Mouse (Mus musculus): Measurements from ENCODE around the gene Fam169a. TPM values are rescaled to one million over a fixed set of nuclear protein-coding genes. Genes with fewer than 3 reads are reported as not detected.

Fam169a gene
- polyA plus RNA-seq, 1 experiment from 2014 or later: 0.70 TPM

DNA sequence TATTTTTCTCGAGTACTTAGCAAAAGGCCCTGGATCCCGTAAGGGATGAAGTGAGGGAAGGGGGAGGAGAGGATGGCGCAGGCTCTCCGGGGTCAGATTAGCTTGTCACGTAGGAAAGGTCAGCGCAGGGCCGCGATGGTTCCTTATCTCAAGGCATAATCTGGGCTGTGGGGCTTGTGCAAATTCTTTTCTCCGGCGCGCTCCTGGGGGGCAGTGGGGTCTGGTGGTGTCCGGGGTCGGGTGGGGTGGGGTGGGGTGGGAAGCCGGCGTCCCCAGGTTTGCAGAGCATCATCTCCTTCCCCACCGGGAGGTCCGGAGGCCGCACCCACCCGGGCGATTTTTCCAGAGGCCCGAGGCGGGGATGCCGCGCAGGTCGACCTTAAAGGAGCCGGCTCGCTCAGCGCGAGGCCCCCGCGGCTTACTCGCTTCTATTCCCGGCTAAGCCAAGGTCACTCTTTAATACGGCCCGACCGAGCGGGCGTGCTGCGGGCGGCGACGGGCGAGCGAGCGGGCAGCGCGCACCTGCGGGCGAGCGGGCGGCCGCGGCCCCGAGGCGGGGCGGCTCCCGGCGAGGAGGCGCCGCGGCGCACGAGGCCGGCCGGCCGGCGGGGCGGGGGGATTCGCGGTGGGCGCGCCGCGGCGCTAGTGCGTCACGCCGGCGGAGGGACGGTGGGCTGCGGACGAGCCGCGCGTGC lies 4.0 kb downstream of the Fam169a start:
- Histone ChIP-seq H3K27me3 (ENCODE audit: control insufficient read depth, insufficient read depth, low read length) (0 out of 2 replicates have a peak, but pooled peaks cover 5% of the 10 kb centered on the region), H3K9me3 (ENCODE audit: control insufficient read depth, low read length) (no peaks in the 10 kb centered on the region), H3K9ac (ENCODE audit: low read length) (peak overlapping the region; percentile 59), H3K4me2 (replicated peaks; ENCODE audit: low read depth) (peak overlapping the region; percentile 99), H3K27ac (replicated peaks) (no peak overlapping the region), H3K36me3 (ENCODE audit: control insufficient read depth, insufficient read depth, low read length) (no peaks in the 10 kb centered on the region), H3K4me1 (replicated peaks; ENCODE audit: control insufficient read depth, insufficient read depth) (no peaks in the 10 kb centered on the region), H3K4me3 (ENCODE audit: low read depth, low read length) (peak overlapping the region; percentile 71)
- DNase-seq (ENCODE audit: low spot score): peak; percentile 26
- WGBS: 2% methylated on average over 66 of the region's 85 CpGs
- ATAC-seq (ENCODE audit: low FRiP score, low TSS enrichment): peak; percentile 35
- no peak for TF ChIP-seq EP300 (optimal IDR thresholded peaks at IDR 0.05)
- TF ChIP-seq CTCF (IDR thresholded peaks at IDR 0.05; ENCODE audit: low read depth): no peak

DNA sequence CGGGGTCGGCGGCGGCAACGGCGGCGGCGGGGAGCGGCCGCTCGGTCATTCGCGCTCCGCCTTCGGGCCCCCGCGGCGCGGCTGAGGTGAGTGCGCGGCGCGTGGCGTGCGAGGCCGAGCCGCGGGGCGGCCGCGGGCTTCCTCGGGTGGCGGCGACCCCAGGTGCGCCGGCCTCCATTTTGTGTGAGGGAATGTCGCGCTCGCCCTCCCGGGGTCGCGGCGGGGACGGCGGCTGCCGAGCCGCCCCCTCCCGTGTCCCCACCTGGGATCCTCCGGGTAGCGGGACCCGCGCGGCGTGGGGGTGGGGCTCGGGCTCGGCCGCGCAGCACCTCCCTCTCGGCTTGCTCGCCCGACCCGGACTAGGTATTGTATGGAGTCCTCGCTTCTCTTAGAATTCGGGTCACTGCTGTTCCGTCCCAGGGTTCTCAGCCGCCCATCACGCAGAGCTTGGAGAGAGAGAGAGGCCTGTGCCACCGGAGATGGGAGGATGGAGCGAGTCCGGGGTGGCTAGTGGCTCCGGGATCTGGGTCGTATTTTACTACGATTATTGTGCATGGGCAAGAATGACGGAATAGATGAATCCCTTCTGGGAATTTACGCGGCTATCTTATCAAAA lies 4.6 kb downstream of the Fam169a start:
- no peaks in the 10 kb centered on the region for H3K4me1 ChIP-seq (replicated peaks; ENCODE audit: control insufficient read depth, insufficient read depth)
- H3K9me3 ChIP-seq (ENCODE audit: control insufficient read depth, low read length): no peaks in the 10 kb centered on the region
- DNase-seq (ENCODE audit: low spot score): peak; percentile 28
- H3K27ac ChIP-seq (replicated peaks): no peak overlapping the region; the same call in 1 of the 2 replicates
- TF ChIP-seq CTCF (IDR thresholded peaks at IDR 0.05; ENCODE audit: low read depth) (no peak), EP300 (optimal IDR thresholded peaks at IDR 0.05) (no peak)
- peak; percentile 71 for ATAC-seq (ENCODE audit: low FRiP score, low TSS enrichment)
- peak overlapping the region; percentile 99 for H3K4me2 ChIP-seq (replicated peaks; ENCODE audit: low read depth)
- H3K4me3 ChIP-seq (ENCODE audit: low read depth, low read length): peak overlapping the region; percentile 71
- WGBS: under 1% methylated on average over 45 of the region's 76 CpGs
- 0 out of 2 replicates have a peak, but pooled peaks cover 5% of the 10 kb centered on the region for H3K27me3 ChIP-seq (ENCODE audit: control insufficient read depth, insufficient read depth, low read length)
- H3K9ac ChIP-seq (ENCODE audit: low read length): peak overlapping the region; percentile 59
- H3K36me3 ChIP-seq (ENCODE audit: control insufficient read depth, insufficient read depth, low read length): no peaks in the 10 kb centered on the region

DNA sequence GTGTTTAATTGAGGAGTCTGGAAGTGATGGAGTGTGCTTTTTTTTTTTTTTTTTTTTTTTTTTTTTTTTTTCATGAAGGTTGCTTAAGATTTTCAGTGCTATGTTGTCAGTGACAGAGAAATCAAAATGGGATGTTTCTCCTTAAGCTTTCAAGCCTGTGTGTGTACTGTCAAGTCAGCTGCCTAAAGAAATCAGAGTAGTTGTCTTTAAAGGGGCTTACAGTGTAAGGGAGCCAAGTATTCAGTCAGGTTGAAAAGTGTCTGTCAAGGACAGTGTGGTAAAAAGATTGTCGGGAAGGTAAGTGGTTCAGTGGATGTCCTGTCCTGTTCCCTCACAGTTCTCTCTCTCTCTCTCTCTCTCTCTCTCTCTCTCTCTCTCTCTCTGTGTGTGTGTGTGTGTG lies 6.4 kb downstream of the Fam169a start:
- no peak for DNase-seq (ENCODE audit: low spot score)
- ATAC-seq (ENCODE audit: low FRiP score, low TSS enrichment): no peak
- Histone ChIP-seq H3K27ac (replicated peaks) (no peak overlapping the region), H3K36me3 (ENCODE audit: control insufficient read depth, insufficient read depth, low read length) (no peaks in the 10 kb centered on the region), H3K4me2 (replicated peaks; ENCODE audit: low read depth) (no peak overlapping the region), H3K9me3 (ENCODE audit: control insufficient read depth, low read length) (no peaks in the 10 kb centered on the region), H3K4me1 (replicated peaks; ENCODE audit: control insufficient read depth, insufficient read depth) (no peaks in the 10 kb centered on the region), H3K9ac (ENCODE audit: low read length) (no peak overlapping the region), H3K27me3 (ENCODE audit: control insufficient read depth, insufficient read depth, low read length) (0 out of 2 replicates have a peak, but pooled peaks cover 5% of the 10 kb centered on the region), H3K4me3 (ENCODE audit: low read depth, low read length) (no peak overlapping the region)
- TF ChIP-seq CTCF (IDR thresholded peaks at IDR 0.05; ENCODE audit: low read depth) (no peak), EP300 (optimal IDR thresholded peaks at IDR 0.05) (no peak)
- 55% methylated on average over 1 of the region's 1 CpGs for WGBS

DNA sequence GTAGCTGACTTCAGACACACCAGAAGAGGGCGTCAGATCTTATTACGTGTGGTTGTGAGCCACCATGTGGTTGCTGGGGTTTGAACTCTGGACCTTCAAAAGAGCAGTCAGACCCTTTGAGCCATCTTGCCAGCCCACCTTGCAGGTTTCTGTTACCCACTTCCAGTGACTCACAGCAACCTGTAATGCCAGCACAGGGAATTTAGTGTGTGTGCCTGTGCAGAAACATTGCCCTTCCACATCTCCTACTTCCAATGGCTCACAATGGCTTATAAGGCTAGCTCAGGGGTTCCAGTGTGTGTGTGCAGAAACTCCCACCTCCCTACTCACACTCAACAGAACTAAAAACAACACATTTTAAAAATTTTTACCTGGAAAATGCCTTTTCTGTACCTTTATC lies 10.5 kb downstream of the Fam169a start:
- H3K4me3 ChIP-seq (ENCODE audit: low read depth, low read length): no peak overlapping the region
- no peak for DNase-seq (ENCODE audit: low spot score)
- no peak overlapping the region for H3K4me2 ChIP-seq (replicated peaks; ENCODE audit: low read depth)
- no peaks in the 10 kb centered on the region for H3K9me3 ChIP-seq (ENCODE audit: control insufficient read depth, low read length)
- no peaks in the 10 kb centered on the region for H3K36me3 ChIP-seq (ENCODE audit: control insufficient read depth, insufficient read depth, low read length)
- TF ChIP-seq EP300 (optimal IDR thresholded peaks at IDR 0.05) (no peak), CTCF (IDR thresholded peaks at IDR 0.05; ENCODE audit: low read depth) (no peak)
- WGBS: 96% methylated on average over 2 of the region's 2 CpGs
- H3K9ac ChIP-seq (ENCODE audit: low read length): no peak overlapping the region
- H3K27me3 ChIP-seq (ENCODE audit: control insufficient read depth, insufficient read depth, low read length): no peaks in the 10 kb centered on the region
- H3K4me1 ChIP-seq (replicated peaks; ENCODE audit: control insufficient read depth, insufficient read depth): no peaks in the 10 kb centered on the region
- no peak for ATAC-seq (ENCODE audit: low FRiP score, low TSS enrichment)
- H3K27ac ChIP-seq (replicated peaks): no peak overlapping the region

DNA sequence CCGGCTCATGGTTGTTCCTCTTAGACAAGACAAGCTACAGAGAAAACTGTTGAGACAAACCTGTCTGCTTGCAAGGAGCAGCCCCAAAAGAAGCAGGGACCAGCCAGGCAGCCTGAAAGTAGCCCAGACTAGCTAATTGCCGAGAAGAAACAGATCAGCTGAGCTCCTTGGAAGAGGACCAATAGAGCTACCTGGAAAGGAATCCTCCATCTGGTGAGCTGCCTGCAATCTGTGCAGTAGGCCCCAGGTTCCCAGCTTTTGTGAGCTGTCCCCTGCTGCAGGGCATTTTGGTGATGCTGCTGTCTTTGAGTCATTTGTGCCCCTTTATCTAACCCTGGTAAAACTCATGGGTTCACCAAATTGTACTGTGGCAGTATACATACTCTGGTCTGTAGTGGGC lies 13.1 kb downstream of the Fam169a start:
- H3K9me3 ChIP-seq (ENCODE audit: control insufficient read depth, low read length): no peaks in the 10 kb centered on the region
- H3K4me3 ChIP-seq (ENCODE audit: low read depth, low read length): no peak overlapping the region
- DNase-seq (ENCODE audit: low spot score): no peak
- WGBS: 79% methylated on average over 2 of the region's 2 CpGs
- no peaks in the 10 kb centered on the region for H3K4me1 ChIP-seq (replicated peaks; ENCODE audit: control insufficient read depth, insufficient read depth)
- no peaks in the 10 kb centered on the region for H3K36me3 ChIP-seq (ENCODE audit: control insufficient read depth, insufficient read depth, low read length)
- no peak for ATAC-seq (ENCODE audit: low FRiP score, low TSS enrichment)
- TF ChIP-seq CTCF (IDR thresholded peaks at IDR 0.05; ENCODE audit: low read depth): no peak
- no peak for TF ChIP-seq EP300 (optimal IDR thresholded peaks at IDR 0.05)
- H3K4me2 ChIP-seq (replicated peaks; ENCODE audit: low read depth): no peak overlapping the region
- H3K27ac ChIP-seq (replicated peaks): no peak overlapping the region
- no peaks in the 10 kb centered on the region for H3K27me3 ChIP-seq (ENCODE audit: control insufficient read depth, insufficient read depth, low read length)
- H3K9ac ChIP-seq (ENCODE audit: low read length): no peak overlapping the region

DNA sequence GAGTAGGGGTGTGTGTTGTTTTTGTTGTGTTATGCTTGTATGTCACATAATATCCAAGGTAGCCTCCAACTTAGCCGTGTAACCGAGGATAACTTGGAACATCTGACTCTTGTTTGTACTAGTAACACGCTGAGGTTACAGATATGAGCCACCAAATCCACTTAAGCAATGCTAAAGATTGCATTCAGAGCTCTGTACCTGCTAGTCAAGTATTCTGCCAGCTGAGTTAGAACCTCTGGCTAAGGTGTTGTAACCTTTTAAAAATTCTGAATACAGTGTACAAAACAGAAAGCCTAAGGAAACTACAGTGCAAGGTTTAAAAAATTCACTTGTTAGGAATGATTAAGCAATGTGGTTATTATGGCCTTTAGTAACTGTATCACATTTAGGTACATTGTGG lies 13.5 kb downstream of the Fam169a start:
- TF ChIP-seq CTCF (IDR thresholded peaks at IDR 0.05; ENCODE audit: low read depth): no peak
- TF ChIP-seq EP300 (optimal IDR thresholded peaks at IDR 0.05): no peak
- Histone ChIP-seq H3K9ac (ENCODE audit: low read length) (no peak overlapping the region), H3K4me3 (ENCODE audit: low read depth, low read length) (no peak overlapping the region), H3K4me1 (replicated peaks; ENCODE audit: control insufficient read depth, insufficient read depth) (no peaks in the 10 kb centered on the region), H3K4me2 (replicated peaks; ENCODE audit: low read depth) (no peak overlapping the region), H3K27me3 (ENCODE audit: control insufficient read depth, insufficient read depth, low read length) (no peaks in the 10 kb centered on the region), H3K9me3 (ENCODE audit: control insufficient read depth, low read length) (no peaks in the 10 kb centered on the region), H3K27ac (replicated peaks) (no peak overlapping the region), H3K36me3 (ENCODE audit: control insufficient read depth, insufficient read depth, low read length) (no peaks in the 10 kb centered on the region)
- 72% methylated on average over 3 of the region's 3 CpGs for WGBS
- ATAC-seq (ENCODE audit: low FRiP score, low TSS enrichment) (no peak), DNase-seq (ENCODE audit: low spot score) (no peak)
